Mouse (Mus musculus) myocyte (in vitro differentiated cells): ENCODE results near the gene Gm853.

ENCODE experiments used
- CEBPB ChIP-seq: IDR thresholded peaks from 2 replicates; pipeline ENCODE4 v1.6.1; 2011; ENCODE audit warnings: mild to moderate bottlenecking, moderate library complexity; ENCODE audit not compliant: poor library complexity, insufficient read depth, severe bottlenecking
- MAX ChIP-seq: IDR thresholded peaks from one replicate; pipeline ENCODE4 v1.6.1; 2011; ENCODE audit warnings: low read depth, mild to moderate bottlenecking, control low read depth
- MYOD1 ChIP-seq, 3 experiments: IDR thresholded peaks; one replicate each; pipeline ENCODE4 v1.6.1; 2011; ENCODE audit warnings: control low read depth in 2 of 3, low read depth in 2 of 3, mild to moderate bottlenecking in 2 of 3, moderate library complexity in 1 of 3; ENCODE audit not compliant: insufficient read length in 2 of 3, control insufficient read depth in 1 of 3
- POLR2A ChIP-seq: IDR thresholded peaks from one replicate; pipeline ENCODE4 v1.6.1; 2011; ENCODE audit warnings: low read depth, mild to moderate bottlenecking, control low read depth, moderate library complexity; ENCODE audit not compliant: insufficient read length
- POLR2AphosphoS2 ChIP-seq: IDR thresholded peaks from one replicate; pipeline ENCODE4 v1.6.1; 2011; ENCODE audit warnings: low read depth, control low read depth; ENCODE audit not compliant: insufficient read length
- SRF ChIP-seq: IDR thresholded peaks from one replicate; pipeline ENCODE4 v1.6.1; 2011; ENCODE audit warnings: low read depth; ENCODE audit not compliant: control insufficient read depth, insufficient read length
- TCF12 ChIP-seq: IDR thresholded peaks from one replicate; pipeline ENCODE4 v1.6.1; 2011; ENCODE audit warnings: mild to moderate bottlenecking, control low read depth; ENCODE audit not compliant: poor library complexity, insufficient read depth, severe bottlenecking
- USF1 ChIP-seq: IDR thresholded peaks from one replicate; pipeline ENCODE4 v1.6.1; 2011; ENCODE audit warnings: low read depth, mild to moderate bottlenecking, control low read depth, moderate library complexity

GRCm38 (mm10) chr4:130251763-130252162 lies 29.6 kb upstream of the Gm853 start:
- no peak for TF ChIP-seq POLR2A
- no peak for TF ChIP-seq TCF12
- no peak for TF ChIP-seq SRF
- TF ChIP-seq POLR2AphosphoS2: no peak
- no peak for TF ChIP-seq MYOD1 (IDR thresholded peaks at IDR 0.05; ENCODE audit: control insufficient read depth in 1 of 3, insufficient read length in 2 of 3, low read depth in 2 of 3)
- TF ChIP-seq MAX: no peak
- TF ChIP-seq CEBPB: no peak
- no peak for TF ChIP-seq USF1
